Mouse (Mus musculus) forebrain, embryonic 10.5 days (tissue): ENCODE results near the gene E030025P04Rik. TPM values are rescaled to one million over a fixed set of nuclear protein-coding genes. Genes with fewer than 3 reads are reported as not detected.

Experiments used
- DNase-seq: peaks from one replicate; pipeline ENCODE4 v3.0.0-alpha.2; 2017; ENCODE audit warnings: low spot score; ENCODE audit errors: extremely low spot score
- H3K27ac ChIP-seq: fragments of 300-500 bp; sonication (generic); 2 replicates; pipeline ENCODE4 v1.5.1; 2016; ENCODE audit warnings: mild to moderate bottlenecking
- H3K27me3 ChIP-seq: fragments of 300-500 bp; sonication (generic); 2 replicates; pipeline ENCODE4 v1.6.1; 2016; ENCODE audit warnings: mild to moderate bottlenecking; ENCODE audit not compliant: poor library complexity, severe bottlenecking
- H3K36me3 ChIP-seq: fragments of 300-500 bp; sonication (generic); replicated peaks from 2 replicates; pipeline ENCODE4 v1.6.1; 2016; ENCODE audit warnings: mild to moderate bottlenecking, moderate library complexity
- H3K4me1 ChIP-seq: fragments of 300-500 bp; sonication (generic); 2 replicates; pipeline ENCODE4 v1.6.1; 2016
- H3K4me3 ChIP-seq: fragments of 300-500 bp; sonication (generic); 2 replicates; pipeline ENCODE4 v1.5.1; 2016; ENCODE audit warnings: mild to moderate bottlenecking, moderate library complexity
- H3K9me3 ChIP-seq: fragments of 300-500 bp; sonication (generic); 2 replicates; pipeline ENCODE4 v1.6.1; 2016; ENCODE audit warnings: mild to moderate bottlenecking, moderate library complexity
- WGBS: fragments of 180-500 bp; shearing (Covaris S2); methylation state at CpG from one replicate; pipeline ENCODE4 v1.1.7; 2016; 5-methylcytosine and 5-hydroxymethylcytosine counted together
- polyA plus RNA-seq: library from polyadenylated mRNA; unstranded; fragments of >200 nt; fragmentation: Nextera tagmentation; extraction: Ambion mirVana; gene quantifications from 2 replicates; pipeline ENCODE4 v1.2.1, GENCODE M21; 2016

The E030025P04Rik gene
- not detected in 2 replicates for polyA plus RNA-seq

DNA sequence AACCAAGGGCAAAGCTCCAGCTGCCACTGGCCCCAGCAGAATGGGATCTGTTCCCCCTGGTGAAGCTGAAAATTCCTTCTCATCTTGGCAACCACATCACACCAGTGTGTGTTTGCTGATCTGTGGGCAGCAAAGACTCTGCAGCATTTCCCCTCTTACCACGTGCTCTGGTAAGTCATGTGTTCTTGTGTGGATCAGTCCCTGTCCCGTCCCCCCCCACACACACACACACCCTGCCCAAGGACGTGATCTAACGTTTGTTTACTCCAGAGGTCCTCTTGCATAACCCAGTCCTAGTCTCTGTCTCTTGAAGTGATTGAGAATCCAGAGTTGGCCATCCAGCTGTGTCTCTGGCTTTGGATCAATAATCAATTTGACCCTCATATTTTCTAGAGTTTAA lies at the start of gene E030025P04Rik:
TSS of gene E030025P04Rik (minus strand) at position 134 of the 400 bp plus-strand sequence.
- Histone ChIP-seq H3K36me3 (no peaks in the 10 kb centered on the region), H3K4me1 (0 out of 2 replicates have a peak, but pooled peaks cover 3% of the 10 kb centered on the region), H3K9me3 (no peaks in the 10 kb centered on the region), H3K4me3 (no peak within 1 kb of the TSS), H3K27ac (no peak within 1 kb of the TSS), H3K27me3 (no peaks in the 10 kb centered on the region)
- DNase-seq: no peak
- WGBS: 90% methylated on average over 4 of the region's 4 CpGs

DNA sequence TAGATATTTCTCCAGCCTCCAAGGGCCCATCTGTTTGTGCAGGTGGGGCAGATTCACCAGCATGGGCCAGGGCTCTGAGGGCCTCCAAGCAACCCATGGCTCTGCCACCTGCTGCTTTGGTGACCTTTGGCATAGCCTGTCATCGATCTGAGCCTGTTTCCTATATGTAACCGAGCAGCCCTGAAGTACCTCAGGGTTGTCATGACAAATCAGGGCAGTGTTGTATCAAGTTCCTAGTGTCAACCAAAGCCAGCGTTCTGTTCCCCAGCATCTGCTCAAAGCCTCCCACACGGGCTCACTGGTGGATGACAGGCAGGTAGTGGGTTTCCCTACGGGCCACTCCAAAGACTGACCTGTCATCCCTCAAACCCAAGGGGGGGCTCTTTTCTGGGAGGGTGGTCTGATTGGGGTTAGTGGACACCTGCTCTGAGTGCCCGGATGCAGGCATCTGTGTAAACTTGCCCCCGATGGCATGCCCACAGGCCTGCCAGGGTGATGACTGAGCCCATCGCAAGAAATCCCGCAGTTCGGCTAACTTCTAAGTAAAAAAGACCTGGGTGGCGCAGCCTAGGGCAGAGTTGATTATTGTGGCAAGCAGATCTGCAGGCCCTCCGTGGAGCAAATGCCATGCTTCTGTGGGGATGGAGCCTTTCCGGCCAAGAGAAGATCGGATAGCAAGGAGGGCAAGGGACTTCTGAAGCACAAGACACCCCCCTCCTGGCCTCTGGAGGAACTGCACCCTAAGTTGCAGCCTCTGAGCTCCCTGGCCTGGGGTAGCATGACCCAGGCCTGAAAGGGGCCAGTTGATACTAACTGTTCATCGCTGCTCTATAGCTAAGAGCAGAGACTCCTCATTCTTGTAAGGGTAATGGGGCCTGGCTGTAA lies 48.7 kb upstream of the E030025P04Rik start:
- H3K27me3 ChIP-seq: no peaks in the 10 kb centered on the region
- 48% methylated on average over 15 of the region's 15 CpGs for WGBS
- peak; percentile 82 for DNase-seq
- no peak overlapping the region for H3K4me3 ChIP-seq
- H3K4me1 ChIP-seq: peaks cover 8% of the 10 kb centered on the region
- no peaks in the 10 kb centered on the region for H3K36me3 ChIP-seq
- no peaks in the 10 kb centered on the region for H3K9me3 ChIP-seq
- peak overlapping the region; percentile 40; the same call in 1 of the 2 replicates for H3K27ac ChIP-seq

DNA sequence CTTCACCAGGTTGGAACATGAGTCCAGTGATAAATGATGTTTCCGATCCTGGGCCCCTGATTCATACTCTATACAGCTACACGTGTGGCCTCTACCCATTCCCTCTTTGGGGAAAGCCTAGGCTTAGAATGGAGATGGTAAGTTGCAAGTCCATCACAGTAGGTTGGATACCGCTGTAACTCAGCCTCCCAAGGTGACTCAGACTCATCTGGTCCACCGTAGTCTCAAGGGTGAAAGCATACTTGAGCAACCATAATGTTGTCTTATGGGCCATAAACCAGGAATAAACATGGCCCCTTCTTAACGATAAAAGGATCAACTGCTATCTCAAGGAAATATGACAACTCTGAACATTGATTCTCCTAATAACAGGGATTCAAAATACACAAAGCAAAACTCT lies 44.1 kb upstream of the E030025P04Rik start:
- Histone ChIP-seq H3K4me3 (no peak overlapping the region), H3K27me3 (no peaks in the 10 kb centered on the region), H3K4me1 (peaks cover 7% of the 10 kb centered on the region), H3K9me3 (no peaks in the 10 kb centered on the region), H3K27ac (no peak overlapping the region), H3K36me3 (no peaks in the 10 kb centered on the region)
- DNase-seq: no peak
- WGBS: 94% methylated on average over 5 of the region's 5 CpGs

DNA sequence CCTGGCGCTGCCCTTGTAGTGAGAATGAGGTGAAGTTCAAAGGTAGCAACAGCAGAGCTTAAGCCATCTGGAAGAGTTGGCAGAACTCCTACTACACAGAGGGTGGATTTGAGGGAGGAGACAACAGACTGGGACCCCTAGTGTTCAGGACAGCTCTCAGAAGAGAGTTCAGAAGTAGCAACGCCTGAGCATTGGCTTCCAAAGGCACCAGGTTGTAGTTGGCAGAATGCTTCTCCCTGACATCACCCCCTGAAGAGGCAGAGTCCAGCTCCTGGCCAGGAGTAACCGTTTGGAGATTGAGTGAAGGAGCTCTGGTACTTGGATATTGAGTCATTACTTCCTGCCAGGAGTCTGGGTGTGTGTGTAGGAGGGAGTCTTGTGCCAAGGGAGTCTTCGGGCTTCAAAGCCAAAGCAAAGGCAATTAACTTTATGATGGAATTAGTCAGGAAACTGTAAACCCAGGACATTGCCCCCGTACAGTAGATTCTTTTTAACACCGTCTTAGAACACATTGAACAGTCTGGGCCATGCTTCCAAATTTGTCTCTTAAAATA lies 43.5 kb upstream of the E030025P04Rik start:
- Histone ChIP-seq H3K27me3 (no peaks in the 10 kb centered on the region), H3K4me3 (no peak overlapping the region), H3K36me3 (no peaks in the 10 kb centered on the region), H3K27ac (no peak overlapping the region), H3K9me3 (no peaks in the 10 kb centered on the region), H3K4me1 (peaks cover 2% of the 10 kb centered on the region)
- WGBS: 88% methylated on average over 6 of the region's 6 CpGs
- no peak for DNase-seq

DNA sequence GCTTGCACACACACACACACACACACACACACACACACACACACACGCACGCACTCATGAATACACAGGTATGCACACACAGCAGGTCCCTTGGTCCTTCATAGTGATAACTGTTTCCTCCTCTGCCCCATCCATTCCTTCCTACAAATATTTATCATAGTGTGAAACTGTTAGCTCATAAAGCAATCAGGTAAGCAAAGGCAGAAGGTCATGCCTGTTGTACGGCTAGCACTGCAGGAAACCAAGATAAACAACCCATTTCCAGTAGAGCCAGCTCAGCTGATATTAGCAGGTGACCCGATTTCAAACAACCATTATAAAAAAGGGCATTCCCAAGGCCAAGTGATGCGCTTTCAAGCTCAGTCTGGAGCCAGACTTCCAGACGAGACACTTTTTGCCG lies 36.9 kb upstream of the E030025P04Rik start:
- Histone ChIP-seq H3K27me3 (no peaks in the 10 kb centered on the region; the same call in 1 of the 2 replicates), H3K4me1 (peaks cover 17% of the 10 kb centered on the region), H3K9me3 (no peaks in the 10 kb centered on the region), H3K27ac (no peak overlapping the region), H3K4me3 (no peak overlapping the region), H3K36me3 (no peaks in the 10 kb centered on the region)
- no peak for DNase-seq
- WGBS: 87% methylated on average over 7 of the region's 7 CpGs

- H3K27ac ChIP-seq: no peak overlapping the region
- 91% methylated on average over 11 of the region's 11 CpGs for WGBS
- no peaks in the 10 kb centered on the region for H3K36me3 ChIP-seq
- DNase-seq: no peak
- no peak overlapping the region for H3K4me3 ChIP-seq
- peaks cover 17% of the 10 kb centered on the region for H3K4me1 ChIP-seq
- H3K27me3 ChIP-seq: no peaks in the 10 kb centered on the region; the same call in 1 of the 2 replicates
- H3K9me3 ChIP-seq: no peaks in the 10 kb centered on the region
These were observed 36.1 kb upstream of the E030025P04Rik start for GRCm38 (mm10) chr11:109180290-109180689.

- H3K27ac ChIP-seq: peak overlapping the region; percentile 57; the same call in 1 of the 2 replicates
- H3K9me3 ChIP-seq: no peaks in the 10 kb centered on the region
- no peaks in the 10 kb centered on the region for H3K36me3 ChIP-seq
- no peaks in the 10 kb centered on the region; the same call in 1 of the 2 replicates for H3K27me3 ChIP-seq
- peak; percentile 29 for DNase-seq
- WGBS: 58% methylated on average over 8 of the region's 8 CpGs
- no peak overlapping the region for H3K4me3 ChIP-seq
- H3K4me1 ChIP-seq: peaks cover 17% of the 10 kb centered on the region
These were observed 34.8 kb upstream of the E030025P04Rik start for GRCm38 (mm10) chr11:109178788-109179518.

DNA sequence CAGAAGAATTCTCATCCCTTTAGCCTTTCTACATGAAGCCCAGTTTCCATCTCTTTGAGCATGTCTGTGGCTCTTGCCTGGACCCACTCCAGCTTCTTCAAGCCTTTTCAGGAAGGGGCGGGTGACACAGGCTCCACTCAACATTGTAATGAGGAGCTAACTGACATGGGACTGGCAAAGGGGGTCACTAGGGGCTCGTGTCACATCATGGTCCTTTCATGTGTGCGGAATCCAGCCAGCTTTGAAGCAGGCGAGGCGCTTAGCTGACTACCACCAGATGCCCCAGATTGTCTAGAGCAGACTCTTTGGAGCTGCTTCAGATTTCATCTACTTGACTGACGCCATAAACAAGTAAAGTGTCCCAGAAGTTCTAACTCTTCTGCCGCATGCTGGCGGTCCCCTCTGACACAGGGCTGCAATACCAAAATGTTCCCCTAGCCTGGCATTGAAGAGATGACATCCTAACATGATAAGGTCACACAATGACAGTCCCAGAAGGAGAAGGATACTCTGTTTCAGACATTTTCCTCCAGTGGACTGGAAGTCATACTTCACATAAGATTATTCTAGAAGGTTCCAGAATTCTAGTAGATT lies 31.3 kb upstream of the E030025P04Rik start:
- H3K27me3 ChIP-seq: no peaks in the 10 kb centered on the region; the same call in 1 of the 2 replicates
- no peak overlapping the region for H3K27ac ChIP-seq
- DNase-seq: no peak
- peaks cover 11% of the 10 kb centered on the region for H3K4me1 ChIP-seq
- H3K36me3 ChIP-seq: no peaks in the 10 kb centered on the region
- peaks cover 5% of the 10 kb centered on the region for H3K9me3 ChIP-seq
- H3K4me3 ChIP-seq: no peak overlapping the region
- WGBS: 92% methylated on average over 8 of the region's 8 CpGs

- Histone ChIP-seq H3K9me3 (peaks cover 5% of the 10 kb centered on the region), H3K4me3 (no peak overlapping the region), H3K36me3 (no peaks in the 10 kb centered on the region), H3K27ac (no peak overlapping the region), H3K4me1 (peaks cover 9% of the 10 kb centered on the region), H3K27me3 (no peaks in the 10 kb centered on the region)
- 89% methylated on average over 1 of the region's 1 CpGs for WGBS
- DNase-seq: no peak
These were observed 28.1 kb upstream of the E030025P04Rik start for GRCm38 (mm10) chr11:109172224-109172623.

DNA sequence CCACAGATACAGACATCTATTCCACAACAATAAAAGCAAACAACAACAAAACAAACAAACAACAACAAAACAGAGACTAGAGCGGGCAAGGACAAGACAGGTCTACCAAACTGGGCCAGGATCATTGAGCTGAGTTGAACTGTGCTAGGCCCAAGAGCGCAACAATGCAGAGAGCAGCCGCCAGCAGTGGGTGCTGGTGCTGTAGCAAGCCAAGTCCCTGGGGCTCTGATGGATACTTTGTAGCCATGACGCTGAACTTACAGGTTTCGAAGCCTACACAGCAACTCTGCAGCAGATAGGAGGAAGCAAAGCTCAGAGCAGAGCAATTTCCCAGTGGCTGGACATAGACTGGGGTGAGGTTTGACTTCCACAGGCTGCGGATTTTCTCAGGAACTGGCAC lies 26.6 kb upstream of the E030025P04Rik start:
- no peak for DNase-seq
- H3K4me1 ChIP-seq: peaks cover 9% of the 10 kb centered on the region
- no peak overlapping the region for H3K4me3 ChIP-seq
- 95% methylated on average over 6 of the region's 6 CpGs for WGBS
- H3K27me3 ChIP-seq: no peaks in the 10 kb centered on the region
- H3K9me3 ChIP-seq: peaks cover 5% of the 10 kb centered on the region
- H3K36me3 ChIP-seq: no peaks in the 10 kb centered on the region
- no peak overlapping the region for H3K27ac ChIP-seq

GRCm38 (mm10) chr11:109157694-109158093 lies 13.5 kb upstream of the E030025P04Rik start:
- H3K36me3 ChIP-seq: no peaks in the 10 kb centered on the region
- no peaks in the 10 kb centered on the region for H3K4me1 ChIP-seq
- H3K27me3 ChIP-seq: no peaks in the 10 kb centered on the region
- no peak overlapping the region for H3K27ac ChIP-seq
- H3K4me3 ChIP-seq: no peak overlapping the region
- H3K9me3 ChIP-seq: no peaks in the 10 kb centered on the region
- WGBS: 83% methylated on average over 5 of the region's 5 CpGs
- DNase-seq: no peak

- H3K9me3 ChIP-seq: no peaks in the 10 kb centered on the region
- H3K36me3 ChIP-seq: no peaks in the 10 kb centered on the region
- 92% methylated on average over 7 of the region's 7 CpGs for WGBS
These were observed 747 bp upstream of the E030025P04Rik start for GRCm38 (mm10) chr11:109144890-109145341.

More at GRCm38 (mm10) chr11:109144890-109145341, 747 bp upstream of the E030025P04Rik start:
- H3K27me3 ChIP-seq: no peaks in the 10 kb centered on the region
- 0 out of 2 replicates have a peak, but pooled peaks cover under 1% of the 10 kb centered on the region for H3K4me1 ChIP-seq
- H3K27ac ChIP-seq: no peak overlapping the region
- no peak for DNase-seq
- H3K4me3 ChIP-seq: no peak overlapping the region
